Mouse (Mus musculus): ENCODE results near the gene Dock9. TPM values are rescaled to one million over a fixed set of nuclear protein-coding genes. Genes with fewer than 3 reads are reported as not detected.

The Dock9 gene
- polyA plus RNA-seq, 1 experiment = 41.9 TPM

GRCm38 (mm10) chr14:121606433-121606832 is 191.2 kb downstream of the Dock9 start:
- no peak for DNase-seq

GRCm38 (mm10) chr14:121605260-121605659 is 192.4 kb downstream of the Dock9 start:
- no peak for TF ChIP-seq CTCF (conservative IDR thresholded peaks at IDR 0.05; ENCODE audit: insufficient read depth, insufficient read length, low read depth, low read length)
- TF ChIP-seq POLR2A (IDR thresholded peaks at IDR 0.05; ENCODE audit: low read depth, low read length) = no peak
- DNase-seq = no peak
- Histone ChIP-seq H3K4me1 (ENCODE audit: control insufficient read depth, insufficient read depth, low read length) (no peaks in the 10 kb centered on the region), H3K4me3 (ENCODE audit: insufficient read depth, low read depth, low read length) (no peak overlapping the region), H3K27me3 (replicated peaks; ENCODE audit: control insufficient read depth, insufficient read depth, low read length) (no peaks in the 10 kb centered on the region), H3K36me3 (ENCODE audit: control insufficient read depth, insufficient read depth, low read length) (no peaks in the 10 kb centered on the region; the same call in 1 of the 2 replicates), H3K27ac (ENCODE audit: insufficient read depth, low read depth, low read length) (no peak overlapping the region)
- 71% methylated on average over 7 of the region's 7 CpGs for WGBS

More at GRCm38 (mm10) chr14:121606433-121606832, 191.2 kb downstream of the Dock9 start:
- Histone ChIP-seq H3K4me1 (ENCODE audit: control insufficient read depth, insufficient read depth, low read length) (peaks cover 5% of the 10 kb centered on the region; the same call in 1 of the 2 replicates), H3K4me3 (ENCODE audit: insufficient read depth, low read depth, low read length) (no peak overlapping the region), H3K27me3 (replicated peaks; ENCODE audit: control insufficient read depth, insufficient read depth, low read length) (no peaks in the 10 kb centered on the region), H3K36me3 (ENCODE audit: control insufficient read depth, insufficient read depth, low read length) (no peaks in the 10 kb centered on the region; the same call in 1 of the 2 replicates), H3K27ac (ENCODE audit: insufficient read depth, low read depth, low read length) (no peak overlapping the region)
- TF ChIP-seq CTCF (conservative IDR thresholded peaks at IDR 0.05; ENCODE audit: insufficient read depth, insufficient read length, low read depth, low read length) (no peak), POLR2A (IDR thresholded peaks at IDR 0.05; ENCODE audit: low read depth, low read length) (no peak)
- 71% methylated on average over 7 of the region's 7 CpGs for WGBS

- WGBS = 87% methylated on average over 4 of the region's 4 CpGs
- H3K36me3 ChIP-seq (ENCODE audit: control insufficient read depth, insufficient read depth, low read length) = no peaks in the 10 kb centered on the region; the same call in 1 of the 2 replicates
- H3K27me3 ChIP-seq (replicated peaks; ENCODE audit: control insufficient read depth, insufficient read depth, low read length) = no peaks in the 10 kb centered on the region
- no peaks in the 10 kb centered on the region for H3K4me1 ChIP-seq (ENCODE audit: control insufficient read depth, insufficient read depth, low read length)
- TF ChIP-seq POLR2A (IDR thresholded peaks at IDR 0.05; ENCODE audit: low read depth, low read length) (no peak), CTCF (conservative IDR thresholded peaks at IDR 0.05; ENCODE audit: insufficient read depth, insufficient read length, low read depth, low read length) (no peak)
- no peak overlapping the region for H3K27ac ChIP-seq (ENCODE audit: insufficient read depth, low read depth, low read length)
- H3K4me3 ChIP-seq (ENCODE audit: insufficient read depth, low read depth, low read length) = no peak overlapping the region
- DNase-seq = no peak
Measured at GRCm38 (mm10) chr14:121604565-121604964, 193.1 kb downstream of the Dock9 start.

- WGBS = 88% methylated on average over 6 of the region's 6 CpGs
Measured at GRCm38 (mm10) chr14:121602610-121603009, 195.0 kb downstream of the Dock9 start.

DNA sequence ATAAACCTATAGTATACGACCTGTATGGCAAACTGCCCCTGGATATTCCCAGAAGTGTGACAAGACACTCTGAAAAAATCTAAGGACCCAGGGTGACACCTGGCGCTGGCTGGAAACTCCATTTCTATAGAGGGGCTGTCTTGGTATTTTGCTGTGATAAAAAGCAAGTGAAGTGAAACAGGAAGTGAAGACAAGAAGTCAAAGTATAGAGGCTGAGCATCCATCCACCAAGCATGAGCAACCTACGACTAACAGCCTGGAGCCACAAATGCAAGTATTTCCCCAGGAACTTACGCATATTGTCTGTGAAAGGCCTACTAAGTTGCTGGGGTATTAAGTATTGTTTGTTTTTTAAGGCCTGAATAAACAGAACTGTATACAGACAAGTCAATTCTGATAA is 197.1 kb downstream of the Dock9 start:
- 85% methylated on average over 4 of the region's 4 CpGs for WGBS
- Histone ChIP-seq H3K4me3 (ENCODE audit: insufficient read depth, low read depth, low read length) (no peak overlapping the region), H3K27me3 (replicated peaks; ENCODE audit: control insufficient read depth, insufficient read depth, low read length) (no peaks in the 10 kb centered on the region), H3K4me1 (ENCODE audit: control insufficient read depth, insufficient read depth, low read length) (no peaks in the 10 kb centered on the region), H3K36me3 (ENCODE audit: control insufficient read depth, insufficient read depth, low read length) (0 out of 2 replicates have a peak, but pooled peaks cover 1% of the 10 kb centered on the region), H3K27ac (ENCODE audit: insufficient read depth, low read depth, low read length) (no peak overlapping the region)
- no peak for DNase-seq
- TF ChIP-seq CTCF (conservative IDR thresholded peaks at IDR 0.05; ENCODE audit: insufficient read depth, insufficient read length, low read depth, low read length) (no peak), POLR2A (IDR thresholded peaks at IDR 0.05; ENCODE audit: low read depth, low read length) (no peak)

More at GRCm38 (mm10) chr14:121602610-121603009, 195.0 kb downstream of the Dock9 start:
- Histone ChIP-seq H3K36me3 (ENCODE audit: control insufficient read depth, insufficient read depth, low read length) (0 out of 2 replicates have a peak, but pooled peaks cover 1% of the 10 kb centered on the region), H3K27ac (ENCODE audit: insufficient read depth, low read depth, low read length) (no peak overlapping the region), H3K4me1 (ENCODE audit: control insufficient read depth, insufficient read depth, low read length) (no peaks in the 10 kb centered on the region), H3K27me3 (replicated peaks; ENCODE audit: control insufficient read depth, insufficient read depth, low read length) (no peaks in the 10 kb centered on the region), H3K4me3 (ENCODE audit: insufficient read depth, low read depth, low read length) (no peak overlapping the region)
- no peak for TF ChIP-seq CTCF (conservative IDR thresholded peaks at IDR 0.05; ENCODE audit: insufficient read depth, insufficient read length, low read depth, low read length)
- DNase-seq = no peak

GRCm38 (mm10) chr14:121597073-121597472 is 200.6 kb downstream of the Dock9 start:
- 42% methylated on average over 6 of the region's 6 CpGs for WGBS
- Histone ChIP-seq H3K36me3 (ENCODE audit: control insufficient read depth, insufficient read depth, low read length) (0 out of 2 replicates have a peak, but pooled peaks cover 1% of the 10 kb centered on the region), H3K27ac (ENCODE audit: insufficient read depth, low read depth, low read length) (no peak overlapping the region), H3K27me3 (replicated peaks; ENCODE audit: control insufficient read depth, insufficient read depth, low read length) (no peaks in the 10 kb centered on the region), H3K4me1 (ENCODE audit: control insufficient read depth, insufficient read depth, low read length) (0 out of 2 replicates have a peak, but pooled peaks cover 3% of the 10 kb centered on the region), H3K4me3 (ENCODE audit: insufficient read depth, low read depth, low read length) (no peak overlapping the region)
- TF ChIP-seq CTCF (conservative IDR thresholded peaks at IDR 0.05; ENCODE audit: insufficient read depth, insufficient read length, low read depth, low read length) = no peak
- TF ChIP-seq POLR2A (IDR thresholded peaks at IDR 0.05; ENCODE audit: low read depth, low read length) = no peak
- DNase-seq = no peak

GRCm38 (mm10) chr14:121596631-121597030 is 201.0 kb downstream of the Dock9 start:
- DNase-seq = peak; percentile 38
- Histone ChIP-seq H3K27ac (ENCODE audit: insufficient read depth, low read depth, low read length) (no peak overlapping the region), H3K4me3 (ENCODE audit: insufficient read depth, low read depth, low read length) (no peak overlapping the region), H3K36me3 (ENCODE audit: control insufficient read depth, insufficient read depth, low read length) (0 out of 2 replicates have a peak, but pooled peaks cover 1% of the 10 kb centered on the region), H3K4me1 (ENCODE audit: control insufficient read depth, insufficient read depth, low read length) (0 out of 2 replicates have a peak, but pooled peaks cover 3% of the 10 kb centered on the region), H3K27me3 (replicated peaks; ENCODE audit: control insufficient read depth, insufficient read depth, low read length) (no peaks in the 10 kb centered on the region)
- WGBS = 48% methylated on average over 9 of the region's 9 CpGs
- no peak for TF ChIP-seq CTCF (conservative IDR thresholded peaks at IDR 0.05; ENCODE audit: insufficient read depth, insufficient read length, low read depth, low read length)
- TF ChIP-seq POLR2A (IDR thresholded peaks at IDR 0.05; ENCODE audit: low read depth, low read length) = no peak
